Mouse (Mus musculus) right cerebral cortex, adult 2 months (tissue): ENCODE results near the gene Armh2.
"Not testable (repeated sequence)": the region's sequence is repeated elsewhere in the genome, so short reads cannot be mapped to it uniquely, and the experiment has no call there.

Experiments
- DNase-seq, 2 experiments: peaks; one replicate each; pipeline ENCODE4 v3.0.0; 2021 to 2022; ENCODE audit warnings: low spot score in 2 of 2

Armh2 gene

GRCm38 (mm10) chr13:24757820-24758564 lies 17.0 kb downstream of the Armh2 start:
- DNase-seq, result no peak

GRCm38 (mm10) chr13:24759451-24759850 lies 18.4 kb downstream of the Armh2 start:
- DNase-seq, result no peak

- no peak for DNase-seq
These were observed 19.4 kb downstream of the Armh2 start for GRCm38 (mm10) chr13:24760351-24760870.

GRCm38 (mm10) chr13:24761083-24761402 lies 20.0 kb downstream of the Armh2 start:
- DNase-seq, result no peak

- DNase-seq, result peak; percentile 78 to 82
These were observed 20.6 kb downstream of the Armh2 start, which contains the start of gene Gmnn for GRCm38 (mm10) chr13:24761403-24762227. Gene Gmnn (minus strand): TSS chr13:24761923.

- no peak for DNase-seq
These were observed 21.2 kb downstream of the Armh2 start for GRCm38 (mm10) chr13:24762254-24762653.

- not testable (repeated sequence) for DNase-seq
These were observed 26.8 kb downstream of the Armh2 start for GRCm38 (mm10) chr13:24767809-24768208.

GRCm38 (mm10) chr13:24771482-24771881 lies 30.4 kb downstream of the Armh2 start:
- not testable (repeated sequence) for DNase-seq

GRCm38 (mm10) chr13:24776146-24776844 lies 35.3 kb downstream of the Armh2 start:
- peak; percentile 59 to 62 for DNase-seq

- DNase-seq, result no peak
These were observed 37.0 kb downstream of the Armh2 start for GRCm38 (mm10) chr13:24778026-24778425.

GRCm38 (mm10) chr13:24778706-24779380 lies 37.8 kb downstream of the Armh2 start:
- no peak for DNase-seq

GRCm38 (mm10) chr13:24781916-24782315 lies 40.9 kb downstream of the Armh2 start:
- DNase-seq, result no peak

- peak in 1 of 2 experiments; percentile 22 for DNase-seq
These were observed 45.0 kb downstream of the Armh2 start for GRCm38 (mm10) chr13:24786014-24786490.

- no peak for DNase-seq
These were observed 46.4 kb downstream of the Armh2 start for GRCm38 (mm10) chr13:24787477-24787876.

GRCm38 (mm10) chr13:24791349-24791748 lies 50.3 kb downstream of the Armh2 start:
- no peak for DNase-seq

GRCm38 (mm10) chr13:24792411-24793045 lies 51.5 kb downstream of the Armh2 start:
- peak in 1 of 2 experiments; percentile 26 for DNase-seq
